Mouse (Mus musculus) spleen, adult 2 months (tissue): ENCODE data around the gene Fam118a. TPM values are rescaled to one million over a fixed set of nuclear protein-coding genes. Genes with fewer than 3 reads are reported as not detected.

Experiments used
- DNase-seq, 2 experiments: peaks; one replicate each; pipeline versions ENCODE4 v3.0.0 to v3.0.0-alpha.2; 2012 to 2021; ENCODE audit warnings: low spot score in 2 of 2, low read depth in 1 of 2
- H3K27ac ChIP-seq: fragments of 200-500 bp; 2 replicates; pipeline ENCODE4 v1.5.1; 2012; ENCODE audit warnings: low read length, inconsistent platforms; ENCODE audit not compliant: insufficient read depth
- H3K27me3 ChIP-seq: fragments of 200-500 bp; 2 replicates; pipeline ENCODE4 v1.6.1; 2012; ENCODE audit warnings: mild to moderate bottlenecking, moderate library complexity, low read length, inconsistent platforms; ENCODE audit not compliant: control insufficient read depth, insufficient read depth
- H3K36me3 ChIP-seq: fragments of 200-500 bp; 2 replicates; pipeline ENCODE4 v1.6.1; 2012; ENCODE audit warnings: mild to moderate bottlenecking, low read length, inconsistent platforms; ENCODE audit not compliant: control insufficient read depth, insufficient read depth
- H3K4me1 ChIP-seq: fragments of 200-500 bp; 2 replicates; pipeline ENCODE4 v1.6.1; 2011; ENCODE audit warnings: inconsistent platforms; ENCODE audit not compliant: control insufficient read depth, insufficient read depth, insufficient read length
- H3K4me3 ChIP-seq: fragments of 200-500 bp; 2 replicates; pipeline ENCODE4 v1.5.1; 2011; ENCODE audit warnings: mild to moderate bottlenecking, inconsistent platforms; ENCODE audit not compliant: insufficient read depth, insufficient read length; ENCODE audit errors: extremely low read depth
- CTCF ChIP-seq: fragments of 200-500 bp; IDR thresholded peaks from 2 replicates; pipeline ENCODE4 v1.5.1; 2011; ENCODE audit warnings: mild to moderate bottlenecking, inconsistent platforms; ENCODE audit not compliant: insufficient read depth, insufficient read length, insufficient replicate concordance; ENCODE audit errors: extremely low read depth
- POLR2A ChIP-seq: fragments of 200-500 bp; IDR thresholded peaks from 2 replicates; pipeline ENCODE4 v1.6.1; 2011; ENCODE audit warnings: low read depth, low read length, inconsistent platforms
- WGBS: fragments of 180-500 bp; shearing (Covaris S2); methylation state at CpG from one replicate; pipeline ENCODE4 v1.1.7; 2018; 5-methylcytosine and 5-hydroxymethylcytosine counted together
- polyA plus RNA-seq: library from polyadenylated mRNA; depleted of rRNA; stranded (reverse); fragments of >200 nt; gene quantifications from 2 replicates; pipeline ENCODE4 v1.2.3, GENCODE M21; 2012

Gene Fam118a
- polyA plus RNA-seq, 1 experiment = 4.0 TPM

GRCm38 (mm10) chr15:84987020-84987815 lies 41.5 kb upstream of the Fam118a start:
- under 1% methylated on average over 50 of the region's 53 CpGs for whole genome bisulfite sequencing
- TF ChIP-seq CTCF = no peak
- TF ChIP-seq POLR2A = no peak
- no peak for DNase-seq
- H3K4me1 ChIP-seq = peaks cover 26% of the 10 kb centered on the region; the same call in 1 of the 2 replicates
- H3K36me3 ChIP-seq = no peaks in the 10 kb centered on the region
- peak overlapping the region; percentile 73 for H3K4me3 ChIP-seq
- peak overlapping the region; percentile 67 for H3K27ac ChIP-seq
- no peaks in the 10 kb centered on the region for H3K27me3 ChIP-seq

GRCm38 (mm10) chr15:84987874-84988825 lies 40.6 kb upstream of the Fam118a start, which contains the start of gene 5031439G07Rik:
TSS of gene 5031439G07Rik (minus strand) at chr15:84988551.
- DNase-seq = peak; percentile 88 to 90
- Histone ChIP-seq H3K36me3 (no peaks in the 10 kb centered on the region), H3K4me3 (peak within 1 kb of the TSS; percentile 76), H3K4me1 (peaks cover 20% of the 10 kb centered on the region; the same call in 1 of the 2 replicates), H3K27me3 (no peaks in the 10 kb centered on the region), H3K27ac (peak within 1 kb of the TSS; percentile 67)
- 1% methylated on average over 44 of the region's 59 CpGs for WGBS
- TF ChIP-seq POLR2A (peak; percentile 75), CTCF (no peak)

GRCm38 (mm10) chr15:84989098-84989497 lies 39.6 kb upstream of the Fam118a start:
- 85% methylated on average over 3 of the region's 3 CpGs for WGBS
- Histone ChIP-seq H3K4me3 (no peak overlapping the region), H3K4me1 (peaks cover 16% of the 10 kb centered on the region; the same call in 1 of the 2 replicates), H3K36me3 (no peaks in the 10 kb centered on the region), H3K27me3 (no peaks in the 10 kb centered on the region), H3K27ac (no peak overlapping the region)
- no peak for DNase-seq
- TF ChIP-seq POLR2A = no peak

GRCm38 (mm10) chr15:84989771-84990170 lies 39.0 kb upstream of the Fam118a start:
- H3K4me1 ChIP-seq = peaks cover 21% of the 10 kb centered on the region; the same call in 1 of the 2 replicates
- DNase-seq = no peak
- no peaks in the 10 kb centered on the region for H3K27me3 ChIP-seq
- TF ChIP-seq POLR2A (no peak), CTCF (no peak)
- no peak overlapping the region for H3K4me3 ChIP-seq
- H3K36me3 ChIP-seq = no peaks in the 10 kb centered on the region
- 81% methylated on average over 7 of the region's 7 CpGs for WGBS
- H3K27ac ChIP-seq = no peak overlapping the region

- TF ChIP-seq POLR2A = no peak
- TF ChIP-seq CTCF = no peak
- whole genome bisulfite sequencing = 10% methylated on average over 6 of the region's 6 CpGs
- DNase-seq = no peak
- no peaks in the 10 kb centered on the region for H3K27me3 ChIP-seq
- no peaks in the 10 kb centered on the region for H3K36me3 ChIP-seq
- no peak overlapping the region for H3K4me3 ChIP-seq
- peak overlapping the region; percentile 44 for H3K27ac ChIP-seq
- H3K4me1 ChIP-seq = peaks cover 17% of the 10 kb centered on the region; the same call in 1 of the 2 replicates
Measured at GRCm38 (mm10) chr15:84994498-84994897, 34.2 kb upstream of the Fam118a start.

- Histone ChIP-seq H3K27ac (peak overlapping the region; percentile 44), H3K4me1 (peaks cover 17% of the 10 kb centered on the region; the same call in 1 of the 2 replicates), H3K27me3 (no peaks in the 10 kb centered on the region), H3K4me3 (no peak overlapping the region), H3K36me3 (no peaks in the 10 kb centered on the region)
- no peak for DNase-seq
- WGBS = 37% methylated on average over 6 of the region's 6 CpGs
- TF ChIP-seq CTCF (no peak), POLR2A (no peak)
Measured at GRCm38 (mm10) chr15:84995041-84995440, 33.7 kb upstream of the Fam118a start.
